Mouse (Mus musculus): ENCODE measurements around the gene Gemin5.

DNA sequence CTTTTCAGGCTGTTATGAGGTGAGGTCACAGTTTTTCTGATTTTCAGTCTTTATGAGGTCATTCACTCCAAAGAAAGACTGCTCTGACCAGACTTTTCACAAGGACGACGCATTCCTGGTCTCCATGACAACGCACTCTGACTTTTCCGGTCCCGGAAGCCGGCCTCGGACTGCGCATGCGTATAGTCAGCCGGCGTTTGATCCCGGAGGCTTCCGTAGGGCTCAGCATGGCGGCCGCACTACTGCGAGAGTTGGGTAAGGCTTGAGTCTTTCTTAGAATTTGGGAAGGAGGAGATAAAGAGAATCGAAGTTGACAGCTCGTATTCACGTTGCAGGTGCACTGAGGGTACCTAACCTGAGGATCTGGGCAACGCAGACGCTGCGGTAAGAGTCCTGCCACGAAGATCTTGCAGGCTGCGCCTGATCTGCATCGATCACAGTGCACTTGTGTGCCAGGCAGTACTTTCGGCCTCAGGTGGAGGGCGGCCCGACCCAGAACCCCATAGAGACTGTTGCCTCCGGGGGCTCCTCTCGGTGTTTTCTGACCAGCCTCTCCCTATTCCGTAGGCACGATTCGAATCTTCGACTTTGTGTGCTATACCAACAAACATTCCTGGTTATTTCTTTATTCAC lies 3.2 kb upstream of the Gemin5 start, which contains the start of gene Mrpl22:
- TF ChIP-seq CTCF (IDR thresholded peaks at IDR 0.05; ENCODE audit: extremely low read depth, insufficient read depth, insufficient read length, insufficient replicate concordance) (no peak), POLR2A (IDR thresholded peaks at IDR 0.05; ENCODE audit: low read depth, low read length) (peak; percentile 29; the same call in 1 of the 2 replicates)

Measured in spleen, adult 2 months (tissue).